Mouse (Mus musculus): ENCODE results near the gene Rexo5. TPM values are rescaled to one million over a fixed set of nuclear protein-coding genes. Genes with fewer than 3 reads are reported as not detected.

Gene Rexo5
- polyA plus RNA-seq, 1 experiment, result 3.3 TPM

DNA sequence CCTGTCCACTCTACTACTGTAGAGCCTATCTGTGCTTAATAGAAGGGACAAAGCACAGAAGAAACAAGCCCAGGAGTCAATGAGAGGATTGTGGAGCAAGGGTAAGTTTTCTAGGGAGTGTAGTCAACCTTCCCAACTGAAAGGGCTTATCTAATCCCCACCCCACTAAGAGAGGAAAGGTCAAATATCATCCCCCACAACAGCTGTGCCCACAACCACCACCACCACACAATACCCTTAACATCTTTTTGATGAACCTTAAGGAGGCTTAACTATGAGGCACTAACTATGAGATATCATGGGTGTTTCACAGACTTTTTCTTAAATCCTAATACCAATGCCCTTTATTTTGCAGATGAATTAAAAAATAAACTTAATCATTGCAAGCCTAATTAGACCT is 58.7 kb downstream of the Rexo5 start:
- Histone ChIP-seq H3K4me2 (ENCODE audit: low read depth) (no peak overlapping the region), H3K36me3 (ENCODE audit: control insufficient read depth, insufficient read depth) (peaks cover 11% of the 10 kb centered on the region), H3K27me3 (ENCODE audit: control insufficient read depth, insufficient read depth, insufficient read length) (no peaks in the 10 kb centered on the region), H3ac (ENCODE audit: control insufficient read depth, insufficient read length) (no peak overlapping the region), H3K4me3 (no peak overlapping the region), H3K79me2 (ENCODE audit: control insufficient read depth, insufficient read depth) (no peaks in the 10 kb centered on the region)
- TF ChIP-seq SRF (IDR thresholded peaks at IDR 0.05; ENCODE audit: control insufficient read depth, insufficient read length, low read depth) (no peak), POLR2A (IDR thresholded peaks at IDR 0.05; ENCODE audit: insufficient read length, low read depth) (no peak), TCF12 (IDR thresholded peaks at IDR 0.05; ENCODE audit: insufficient read depth, poor library complexity, severe bottlenecking) (peak; percentile 66), MYOG (IDR thresholded peaks at IDR 0.05; ENCODE audit: control insufficient read depth in 1 of 3, insufficient read depth in 1 of 3, insufficient read length in 2 of 3, low read depth in 2 of 3) (peak in 2 of 3 experiments; percentile 27 to 76), MYOD1 (IDR thresholded peaks at IDR 0.05; ENCODE audit: control insufficient read depth in 1 of 3, insufficient read length in 2 of 3, low read depth in 2 of 3) (peak in 2 of 3 experiments; percentile 75 to 87)

DNA sequence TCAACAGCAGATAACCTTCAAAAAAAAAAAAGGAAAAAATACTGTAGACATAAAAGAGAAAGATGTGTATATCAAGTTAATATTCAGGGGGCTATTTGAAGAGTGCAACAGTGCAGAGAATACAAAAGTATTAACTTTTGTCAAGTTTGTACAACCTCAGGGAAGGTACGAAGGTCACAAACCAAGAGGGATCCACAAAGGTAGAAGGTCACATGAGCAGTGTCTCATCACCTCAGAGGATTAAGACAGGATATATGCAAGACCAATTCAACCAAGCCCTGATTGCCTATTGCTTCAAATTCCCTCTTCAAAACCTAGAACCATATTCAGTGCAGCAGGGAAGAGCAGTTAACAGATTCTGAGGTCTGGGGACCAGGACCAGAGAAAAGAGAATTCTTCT is 59.4 kb downstream of the Rexo5 start:
- Histone ChIP-seq H3ac (ENCODE audit: control insufficient read depth, insufficient read length) (no peak overlapping the region), H3K36me3 (ENCODE audit: control insufficient read depth, insufficient read depth) (peaks cover 11% of the 10 kb centered on the region)

DNA sequence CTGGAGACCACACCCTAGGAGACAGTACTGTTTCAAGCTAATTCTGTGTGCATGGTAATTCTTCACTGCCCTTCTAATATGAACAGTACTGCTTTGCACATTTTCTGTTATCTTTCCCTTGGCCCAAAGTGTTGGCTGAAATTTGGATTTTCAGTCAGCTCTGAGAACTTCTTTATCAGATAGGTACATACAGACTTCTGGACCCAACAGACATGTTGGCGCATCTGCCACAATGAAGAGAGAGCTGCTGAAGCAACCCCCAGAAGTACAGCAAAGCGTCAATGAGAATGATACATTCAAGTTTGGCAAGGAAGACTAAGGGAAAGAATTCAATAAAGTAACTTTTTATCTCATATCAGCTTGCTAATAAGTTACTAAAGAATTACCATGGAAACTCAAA is 60.6 kb downstream of the Rexo5 start:
- TF ChIP-seq POLR2AphosphoS2 (IDR thresholded peaks at IDR 0.05; ENCODE audit: insufficient read length, low read depth) (no peak), MYOG (IDR thresholded peaks at IDR 0.05; ENCODE audit: control insufficient read depth in 1 of 3, insufficient read depth in 1 of 3, insufficient read length in 2 of 3, low read depth in 2 of 3) (no peak), SRF (IDR thresholded peaks at IDR 0.05; ENCODE audit: control insufficient read depth, insufficient read length, low read depth) (no peak)
- Histone ChIP-seq H3K4me3 (no peak overlapping the region), H3ac (ENCODE audit: control insufficient read depth, insufficient read length) (no peak overlapping the region), H3K4me2 (ENCODE audit: low read depth) (no peak overlapping the region), H3K79me2 (ENCODE audit: control insufficient read depth, insufficient read depth) (no peaks in the 10 kb centered on the region), H3K27me3 (ENCODE audit: control insufficient read depth, insufficient read depth, insufficient read length) (no peaks in the 10 kb centered on the region), H3K36me3 (ENCODE audit: control insufficient read depth, insufficient read depth) (peaks cover 11% of the 10 kb centered on the region)

More for the DNA sequence above, 59.4 kb downstream of the Rexo5 start:
- H3K4me3 ChIP-seq, result no peak overlapping the region
- H3K79me2 ChIP-seq (ENCODE audit: control insufficient read depth, insufficient read depth), result no peaks in the 10 kb centered on the region
- H3K27me3 ChIP-seq (ENCODE audit: control insufficient read depth, insufficient read depth, insufficient read length), result no peaks in the 10 kb centered on the region
- H3K4me2 ChIP-seq (ENCODE audit: low read depth), result no peak overlapping the region
- TF ChIP-seq TCF12 (IDR thresholded peaks at IDR 0.05; ENCODE audit: insufficient read depth, poor library complexity, severe bottlenecking) (no peak), CEBPB (IDR thresholded peaks at IDR 0.05; ENCODE audit: insufficient read depth, poor library complexity, severe bottlenecking) (no peak), SRF (IDR thresholded peaks at IDR 0.05; ENCODE audit: control insufficient read depth, insufficient read length, low read depth) (no peak), MYOG (IDR thresholded peaks at IDR 0.05; ENCODE audit: control insufficient read depth in 1 of 3, insufficient read depth in 1 of 3, insufficient read length in 2 of 3, low read depth in 2 of 3) (no peak), MYOD1 (IDR thresholded peaks at IDR 0.05; ENCODE audit: control insufficient read depth in 1 of 3, insufficient read length in 2 of 3, low read depth in 2 of 3) (no peak), POLR2AphosphoS2 (IDR thresholded peaks at IDR 0.05; ENCODE audit: insufficient read length, low read depth) (no peak), TCF3 (IDR thresholded peaks at IDR 0.05; ENCODE audit: insufficient read length, low read depth) (no peak), REST (IDR thresholded peaks at IDR 0.05; ENCODE audit: insufficient read depth, insufficient read length) (no peak)

DNA sequence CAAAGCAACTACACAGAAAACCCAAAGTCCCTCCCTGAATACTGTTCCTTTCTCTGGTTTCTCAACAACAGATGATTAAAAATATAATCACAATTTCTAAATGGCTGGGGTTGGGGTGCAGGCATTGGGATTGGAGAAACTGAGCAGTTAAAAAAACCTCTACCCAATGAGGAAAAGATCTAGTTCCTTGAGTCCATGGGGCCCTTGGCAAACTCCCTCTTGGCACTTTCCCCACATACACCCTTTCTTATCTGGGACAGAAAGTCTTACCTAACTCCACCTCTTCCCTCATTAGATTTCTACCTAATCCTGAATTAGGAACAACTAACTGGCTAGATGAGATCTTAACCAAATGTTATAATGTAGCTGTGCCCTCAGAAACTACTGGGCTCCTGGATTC is 61.2 kb downstream of the Rexo5 start:
- Histone ChIP-seq H3ac (ENCODE audit: control insufficient read depth, insufficient read length) (no peak overlapping the region), H3K79me2 (ENCODE audit: control insufficient read depth, insufficient read depth) (peaks cover 4% of the 10 kb centered on the region), H3K4me2 (ENCODE audit: low read depth) (no peak overlapping the region), H3K27me3 (ENCODE audit: control insufficient read depth, insufficient read depth, insufficient read length) (no peaks in the 10 kb centered on the region), H3K36me3 (ENCODE audit: control insufficient read depth, insufficient read depth) (peaks cover 11% of the 10 kb centered on the region), H3K4me3 (no peak overlapping the region)
- no peak for TF ChIP-seq REST (IDR thresholded peaks at IDR 0.05; ENCODE audit: insufficient read depth, insufficient read length)
- no peak for TF ChIP-seq TCF3 (IDR thresholded peaks at IDR 0.05; ENCODE audit: insufficient read length, low read depth)

DNA sequence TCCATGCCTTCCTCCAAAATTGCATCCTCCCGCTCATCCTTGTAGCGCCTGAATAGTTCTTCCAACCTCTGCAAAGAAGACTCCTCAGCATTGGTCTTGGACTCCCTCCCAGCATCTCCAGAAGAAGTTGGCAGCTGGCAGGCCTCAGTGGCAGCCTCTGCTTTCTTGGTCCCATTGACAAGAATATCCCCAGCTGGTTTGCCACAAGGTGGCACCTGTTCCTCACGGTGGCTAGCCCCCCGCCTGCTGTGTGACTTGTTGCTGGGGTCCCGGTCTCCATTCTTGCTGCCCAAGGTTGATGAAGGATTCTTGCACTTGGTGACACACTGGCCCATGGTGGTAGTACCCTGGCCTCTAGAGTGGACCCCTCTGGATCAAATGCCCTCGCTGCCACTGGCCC is 65.7 kb downstream of the Rexo5 start:
- no peak overlapping the region for H3ac ChIP-seq (ENCODE audit: control insufficient read depth, insufficient read length)
- no peak overlapping the region for H3K4me3 ChIP-seq
- H3K27me3 ChIP-seq (ENCODE audit: control insufficient read depth, insufficient read depth, insufficient read length), result no peaks in the 10 kb centered on the region
- peaks cover 14% of the 10 kb centered on the region for H3K79me2 ChIP-seq (ENCODE audit: control insufficient read depth, insufficient read depth)
- TF ChIP-seq MAX (IDR thresholded peaks at IDR 0.05; ENCODE audit: low read depth), result no peak
- TF ChIP-seq SRF (IDR thresholded peaks at IDR 0.05; ENCODE audit: control insufficient read depth, insufficient read length, low read depth), result no peak
- no peak for TF ChIP-seq POLR2AphosphoS2 (IDR thresholded peaks at IDR 0.05; ENCODE audit: insufficient read length, low read depth)
- peak in 1 of 3 experiments; percentile 37 for TF ChIP-seq MYOD1 (IDR thresholded peaks at IDR 0.05; ENCODE audit: control insufficient read depth in 1 of 3, insufficient read length in 2 of 3, low read depth in 2 of 3)
- no peak for TF ChIP-seq TCF12 (IDR thresholded peaks at IDR 0.05; ENCODE audit: insufficient read depth, poor library complexity, severe bottlenecking)
- TF ChIP-seq TCF3 (IDR thresholded peaks at IDR 0.05; ENCODE audit: insufficient read length, low read depth), result no peak
- no peak for TF ChIP-seq USF1 (IDR thresholded peaks at IDR 0.05; ENCODE audit: low read depth)
- peaks cover 3% of the 10 kb centered on the region for H3K36me3 ChIP-seq (ENCODE audit: control insufficient read depth, insufficient read depth)
- no peak overlapping the region for H3K4me2 ChIP-seq (ENCODE audit: low read depth)

DNA sequence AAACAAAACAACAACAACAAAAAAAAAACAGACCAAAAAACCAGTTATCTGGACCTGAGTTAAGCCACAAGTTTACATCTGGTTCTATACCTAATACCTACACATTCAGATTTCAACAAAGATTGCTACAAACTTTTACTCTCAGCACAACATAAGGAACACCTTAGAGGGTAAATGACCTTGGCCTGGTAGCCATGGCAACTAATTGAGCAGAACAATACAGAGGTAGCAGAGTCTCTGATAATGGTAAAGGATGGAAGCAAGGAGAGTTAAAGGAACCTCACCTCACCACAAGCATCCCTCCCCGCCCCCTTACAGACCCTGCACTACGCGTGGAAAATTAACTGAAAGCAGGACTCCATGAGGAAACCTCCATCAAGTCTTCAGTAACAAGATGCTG is 66.3 kb downstream of the Rexo5 start:
- no peak overlapping the region for H3K4me3 ChIP-seq
- peaks cover 18% of the 10 kb centered on the region for H3K79me2 ChIP-seq (ENCODE audit: control insufficient read depth, insufficient read depth)
- TF ChIP-seq TCF3 (IDR thresholded peaks at IDR 0.05; ENCODE audit: insufficient read length, low read depth) (no peak), MYOD1 (IDR thresholded peaks at IDR 0.05; ENCODE audit: control insufficient read depth in 1 of 3, insufficient read length in 2 of 3, low read depth in 2 of 3) (no peak)
- H3K27me3 ChIP-seq (ENCODE audit: control insufficient read depth, insufficient read depth, insufficient read length), result no peaks in the 10 kb centered on the region
- H3ac ChIP-seq (ENCODE audit: control insufficient read depth, insufficient read length), result no peak overlapping the region
- H3K36me3 ChIP-seq (ENCODE audit: control insufficient read depth, insufficient read depth), result peaks cover 3% of the 10 kb centered on the region
- H3K4me2 ChIP-seq (ENCODE audit: low read depth), result no peak overlapping the region

Data from myocyte (in vitro differentiated cells).